Mouse (Mus musculus) stomach, postnatal 0 days (tissue): Measurements from ENCODE around the gene Rmi2.

Source experiments
- CTCF ChIP-seq: IDR thresholded peaks from 2 replicates; pipeline ENCODE4 v1.5.1; 2016; ENCODE audit warnings: antibody characterized with exemption, low read depth, mild to moderate bottlenecking, moderate library complexity
- EP300 ChIP-seq: optimal IDR thresholded peaks from 2 replicates; pipeline ENCODE3; 2016; ENCODE audit warnings: antibody characterized with exemption

DNA sequence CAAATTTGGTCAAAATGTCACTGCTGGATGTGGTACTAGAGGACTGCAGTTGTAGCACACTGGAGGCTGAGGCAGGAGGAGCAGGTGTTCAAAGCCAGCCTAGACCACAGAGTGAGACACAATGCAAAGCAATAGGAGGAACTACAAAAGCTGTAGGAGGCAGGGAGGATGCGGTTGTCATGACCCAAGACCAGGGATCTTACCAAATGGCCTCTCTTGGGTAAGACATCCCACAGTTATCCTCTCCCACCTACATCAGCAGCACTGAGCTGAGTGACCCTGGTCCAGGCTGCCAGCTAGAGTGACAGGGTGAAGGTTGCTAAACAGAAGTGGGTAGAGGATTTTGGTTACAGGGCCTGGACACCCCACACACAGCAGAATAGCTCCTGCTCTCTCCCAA, 92.2 kb downstream of the Rmi2 start:
- no peak for TF ChIP-seq EP300
- no peak for TF ChIP-seq CTCF
